Mouse (Mus musculus) intestine, postnatal 0 days (tissue): ENCODE measurements at regions not wholly inside any gene's neighbourhood (a gene's known extent, or its start where the extent isn't known, plus 50 kb on each side); places are given as distances from the start of the nearest gene placed in this dataset.

ENCODE experiments used
- ATAC-seq: fragments of 200-750 bp; cut with Nextera tagmentation; 2 replicates; pipeline ENCODE4 v1.8.0; 2017; ENCODE audit warnings: mild to moderate bottlenecking, moderate TSS enrichment, moderate library complexity
- H3K27ac ChIP-seq: fragments of 300-500 bp; sonication (generic); 2 replicates; pipeline ENCODE4 v1.5.1; 2014; ENCODE audit warnings: mild to moderate bottlenecking, low read depth, low read length, moderate library complexity
- H3K27me3 ChIP-seq: fragments of 300-500 bp; sonication (generic); replicated peaks from 2 replicates; pipeline ENCODE4 v1.6.1; 2014; ENCODE audit warnings: low read length, mixed read lengths; ENCODE audit not compliant: control insufficient read depth, insufficient read depth
- H3K36me3 ChIP-seq: fragments of 300-500 bp; sonication (generic); 2 replicates; pipeline ENCODE4 v1.6.1; 2014; ENCODE audit warnings: mild to moderate bottlenecking, moderate library complexity; ENCODE audit not compliant: control insufficient read depth, insufficient read depth
- H3K4me1 ChIP-seq: fragments of 300-500 bp; sonication (generic); replicated peaks from 2 replicates; pipeline ENCODE4 v1.6.1; 2014; ENCODE audit warnings: antibody characterized with exemption, low read length, mixed read lengths; ENCODE audit not compliant: control insufficient read depth, insufficient read depth
- H3K4me2 ChIP-seq: fragments of 300-500 bp; sonication (generic); replicated peaks from 2 replicates; pipeline ENCODE4 v1.6.1; 2014; ENCODE audit warnings: low read depth, mild to moderate bottlenecking, moderate library complexity
- H3K4me3 ChIP-seq: fragments of 300-500 bp; sonication (generic); 2 replicates; pipeline ENCODE4 v1.5.1; 2014; ENCODE audit warnings: low read depth, low read length
- H3K9ac ChIP-seq: fragments of 300-500 bp; sonication (generic); 2 replicates; pipeline ENCODE4 v1.6.1; 2014; ENCODE audit warnings: mild to moderate bottlenecking, low read depth, low read length
- H3K9me3 ChIP-seq: fragments of 300-500 bp; sonication (generic); 2 replicates; pipeline ENCODE4 v1.6.1; 2016; ENCODE audit warnings: mixed run types; ENCODE audit not compliant: control insufficient read depth
- CTCF ChIP-seq: sonication (generic); IDR thresholded peaks from 2 replicates; pipeline ENCODE4 v1.5.1; 2016; ENCODE audit warnings: low read depth, mild to moderate bottlenecking, control low read depth, antibody characterized with exemption, moderate library complexity
- WGBS: fragments of 180-500 bp; shearing (Covaris S2); extraction: QIAGEN DNeasy Blood & Tissue Kit; methylation state at CpG from one replicate; pipeline ENCODE4 v1.1.7; 2014; 5-methylcytosine and 5-hydroxymethylcytosine counted together

DNA sequence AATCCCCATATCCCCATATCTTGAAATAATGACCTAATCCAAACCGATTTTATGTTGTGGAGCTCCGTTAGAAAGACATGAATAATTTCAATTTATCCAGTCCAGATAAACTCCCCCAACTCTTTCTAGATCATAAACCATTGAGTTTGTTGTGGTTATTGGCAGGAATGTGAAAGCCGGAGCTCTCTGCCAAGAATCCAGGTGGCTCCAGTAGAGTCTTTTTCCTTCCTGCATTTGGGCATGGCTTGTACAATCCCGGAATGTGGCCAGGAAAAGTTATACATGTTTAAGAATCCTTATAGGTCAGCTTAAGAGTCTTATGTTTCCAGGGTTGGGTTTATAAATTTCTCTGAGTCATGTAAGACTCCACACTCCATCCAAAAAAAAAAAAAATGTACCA is 1272.8 kb downstream of the Efna5 start:
- no peaks in the 10 kb centered on the region for H3K36me3 ChIP-seq
- no peak for TF ChIP-seq CTCF
- H3K4me3 ChIP-seq = no peak overlapping the region
- no peaks in the 10 kb centered on the region for H3K4me1 ChIP-seq
- H3K9ac ChIP-seq = no peak overlapping the region
- no peaks in the 10 kb centered on the region for H3K9me3 ChIP-seq
- ATAC-seq = no peak
- no peak overlapping the region for H3K27ac ChIP-seq
- no peak overlapping the region for H3K4me2 ChIP-seq
- 75% methylated on average over 4 of the region's 4 CpGs for WGBS
- H3K27me3 ChIP-seq = no peaks in the 10 kb centered on the region

DNA sequence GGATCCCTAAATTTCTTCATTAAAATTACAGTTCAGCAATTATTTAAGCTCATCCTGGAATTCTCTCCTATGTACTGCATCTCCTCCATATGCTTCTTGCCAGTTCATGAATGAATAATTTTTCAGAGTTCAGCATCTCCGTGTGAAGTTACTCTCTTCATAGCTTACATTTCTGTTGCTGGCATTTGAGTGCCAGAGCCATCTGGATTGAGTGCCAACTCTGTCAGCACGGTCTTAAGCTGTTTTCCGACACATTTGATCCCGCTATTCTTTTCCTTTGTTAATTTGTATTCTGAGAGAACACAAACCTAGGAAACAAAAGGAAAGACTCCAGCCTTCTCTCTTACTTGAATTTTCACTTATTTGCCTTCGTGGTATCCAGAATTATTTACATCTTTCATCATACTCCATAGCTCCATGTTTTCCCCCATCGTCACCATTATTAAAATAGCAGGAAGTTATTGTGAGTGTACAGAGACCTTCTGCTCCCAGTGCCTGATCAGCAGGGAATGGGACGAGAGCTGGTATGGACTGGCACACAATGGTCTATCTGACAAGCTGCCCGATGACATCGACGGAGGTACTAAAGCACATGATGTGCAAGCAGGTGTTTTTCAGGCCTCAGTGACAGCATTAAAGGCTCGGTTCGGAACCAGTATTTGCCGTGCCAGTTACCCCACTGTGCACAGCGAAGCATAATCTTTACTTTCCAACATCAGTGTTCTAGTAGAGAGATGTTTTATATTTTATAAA is 1274.2 kb downstream of the Efna5 start:
- WGBS = 87% methylated on average over 14 of the region's 14 CpGs
- H3K4me1 ChIP-seq = no peaks in the 10 kb centered on the region
- no peaks in the 10 kb centered on the region for H3K27me3 ChIP-seq

DNA sequence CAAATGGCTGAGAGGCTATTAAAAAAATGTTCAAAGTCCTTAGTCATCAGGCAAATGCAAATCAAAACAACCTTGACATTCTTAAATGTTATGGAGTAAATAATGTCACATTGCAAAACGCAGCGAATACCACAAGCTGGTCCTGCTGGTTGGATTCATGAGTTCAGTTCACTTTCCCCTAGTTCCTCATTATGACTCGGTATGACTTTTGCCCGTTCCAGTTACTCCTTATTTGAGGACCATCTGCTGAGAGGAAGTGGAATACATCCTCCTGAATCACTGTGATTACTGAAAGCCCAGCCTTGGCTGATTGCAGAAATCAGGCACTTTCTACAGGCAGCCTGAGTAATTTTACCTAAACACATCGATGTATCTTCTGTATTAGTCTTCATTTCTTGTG is 1276.9 kb downstream of the Efna5 start:
- no peak overlapping the region for H3K27ac ChIP-seq
- no peaks in the 10 kb centered on the region for H3K4me1 ChIP-seq
- H3K9me3 ChIP-seq = no peaks in the 10 kb centered on the region
- H3K4me3 ChIP-seq = no peak overlapping the region
- no peak overlapping the region for H3K9ac ChIP-seq
- H3K27me3 ChIP-seq = no peaks in the 10 kb centered on the region
- no peak for ATAC-seq
- H3K4me2 ChIP-seq = no peak overlapping the region
- no peak for TF ChIP-seq CTCF
- H3K36me3 ChIP-seq = no peaks in the 10 kb centered on the region
- WGBS = 79% methylated on average over 5 of the region's 5 CpGs

More for the DNA sequence above, 1274.2 kb downstream of the Efna5 start:
- TF ChIP-seq CTCF = no peak
- Histone ChIP-seq H3K4me3 (no peak overlapping the region), H3K9me3 (no peaks in the 10 kb centered on the region), H3K4me2 (no peak overlapping the region), H3K36me3 (no peaks in the 10 kb centered on the region), H3K27ac (no peak overlapping the region), H3K9ac (no peak overlapping the region)
- ATAC-seq = no peak

DNA sequence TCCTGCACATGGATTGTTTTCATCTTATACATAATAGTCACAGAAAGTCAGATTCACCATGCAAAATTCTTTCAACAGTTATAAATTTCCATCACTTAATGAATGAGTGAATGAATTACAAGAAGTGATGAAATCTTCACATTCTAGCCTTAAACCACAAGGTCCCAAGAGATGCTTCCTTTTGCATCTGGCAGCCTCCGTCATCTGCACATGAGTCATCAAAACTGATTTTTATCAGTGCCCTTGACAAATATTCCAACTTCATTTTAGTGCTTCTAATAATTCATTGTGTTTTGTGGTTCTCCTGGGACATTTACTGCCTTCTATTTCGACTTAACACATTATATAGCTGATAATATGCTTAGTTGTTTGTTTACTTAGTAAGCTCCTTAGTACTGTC is 1291.9 kb downstream of the Efna5 start:
- no peaks in the 10 kb centered on the region for H3K4me1 ChIP-seq
- no peak overlapping the region for H3K4me3 ChIP-seq
- no peak for TF ChIP-seq CTCF
- H3K27ac ChIP-seq = no peak overlapping the region
- WGBS = 37% methylated on average over 2 of the region's 2 CpGs
- H3K4me2 ChIP-seq = no peak overlapping the region
- H3K9me3 ChIP-seq = no peaks in the 10 kb centered on the region
- H3K36me3 ChIP-seq = no peaks in the 10 kb centered on the region
- no peak overlapping the region for H3K9ac ChIP-seq
- ATAC-seq = no peak
- no peaks in the 10 kb centered on the region for H3K27me3 ChIP-seq

DNA sequence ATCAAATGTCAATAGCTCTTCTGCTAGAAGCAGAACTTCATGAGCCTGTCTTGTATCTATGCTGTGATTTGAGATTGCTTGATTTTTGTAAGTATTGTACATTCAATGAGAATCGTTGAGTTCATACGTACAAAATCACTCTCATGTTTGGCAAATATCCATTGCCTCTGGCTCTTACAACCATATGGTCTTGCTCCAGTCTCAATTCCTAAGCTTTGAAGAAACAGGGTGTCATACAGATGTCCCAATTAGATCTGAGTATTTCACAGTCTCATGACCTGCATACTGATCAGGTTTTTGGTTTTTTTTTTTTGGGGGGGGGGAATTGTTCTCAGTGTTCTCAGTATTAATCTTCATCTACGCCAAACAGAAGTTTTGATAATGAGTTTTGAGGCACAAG is 1302.2 kb downstream of the Efna5 start:
- no peak for TF ChIP-seq CTCF
- WGBS = 87% methylated on average over 3 of the region's 3 CpGs

DNA sequence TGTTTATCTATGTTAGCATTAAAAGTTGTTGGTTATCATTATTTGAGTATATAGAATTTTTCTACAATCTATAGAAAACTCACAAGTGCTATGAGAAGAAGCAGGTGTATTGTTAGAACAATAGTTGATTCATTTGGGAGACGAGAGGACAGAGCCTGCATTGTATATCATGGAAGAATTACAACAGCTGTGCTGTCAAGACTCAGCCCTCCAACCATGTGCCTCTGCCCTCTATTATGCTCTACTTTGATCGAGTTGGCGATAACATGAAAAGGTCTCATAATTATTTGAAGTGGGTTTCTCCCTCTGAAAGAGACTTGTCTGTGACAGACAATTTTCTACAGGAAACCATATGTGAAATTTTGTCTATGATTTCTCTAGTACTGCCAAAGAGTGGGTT is 1310.2 kb downstream of the Efna5 start:
- ATAC-seq = no peak
- no peaks in the 10 kb centered on the region for H3K36me3 ChIP-seq
- TF ChIP-seq CTCF = no peak
- H3K4me3 ChIP-seq = no peak overlapping the region
- no peaks in the 10 kb centered on the region for H3K27me3 ChIP-seq
- no peak overlapping the region for H3K27ac ChIP-seq
- H3K9ac ChIP-seq = no peak overlapping the region
- H3K9me3 ChIP-seq = no peaks in the 10 kb centered on the region
- H3K4me1 ChIP-seq = no peaks in the 10 kb centered on the region
- WGBS = 74% methylated on average over 3 of the region's 3 CpGs
- no peak overlapping the region for H3K4me2 ChIP-seq

More for the DNA sequence above, 1302.2 kb downstream of the Efna5 start:
- Histone ChIP-seq H3K4me3 (no peak overlapping the region), H3K9ac (no peak overlapping the region), H3K36me3 (no peaks in the 10 kb centered on the region), H3K27ac (no peak overlapping the region), H3K4me2 (no peak overlapping the region), H3K9me3 (no peaks in the 10 kb centered on the region), H3K27me3 (no peaks in the 10 kb centered on the region), H3K4me1 (no peaks in the 10 kb centered on the region)
- ATAC-seq = no peak
